Mouse (Mus musculus) layer of hippocampus, adult 6 months (tissue): ENCODE data around the gene Gm14406. TPM values are rescaled to one million over a fixed set of nuclear protein-coding genes. Genes with fewer than 3 reads are reported as not detected.

Experiments
- long read RNA-seq, 2 experiments: library from polyadenylated mRNA; unstranded; transcript quantifications; one replicate each; pipeline ENCODE4 v2.0.0; 2019 to 2020
- polyA plus RNA-seq: library from polyadenylated mRNA; unstranded; fragments of <200 nt; fragmentation: Nextera tagmentation; gene quantifications from 2 replicates; pipeline ENCODE4 v1.2.3, GENCODE M21; 2021

Gene Gm14406
- not detected in 2 replicates for polyA plus RNA-seq
- long read RNA-seq, experiment 1, partial matches to known transcripts, result 0 of 1 reads
- long read RNA-seq, experiment 1, other reads (novel, unspliced or antisense), result 0 of 1 reads
- long read RNA-seq, experiment 2, result 0 reads

DNA sequence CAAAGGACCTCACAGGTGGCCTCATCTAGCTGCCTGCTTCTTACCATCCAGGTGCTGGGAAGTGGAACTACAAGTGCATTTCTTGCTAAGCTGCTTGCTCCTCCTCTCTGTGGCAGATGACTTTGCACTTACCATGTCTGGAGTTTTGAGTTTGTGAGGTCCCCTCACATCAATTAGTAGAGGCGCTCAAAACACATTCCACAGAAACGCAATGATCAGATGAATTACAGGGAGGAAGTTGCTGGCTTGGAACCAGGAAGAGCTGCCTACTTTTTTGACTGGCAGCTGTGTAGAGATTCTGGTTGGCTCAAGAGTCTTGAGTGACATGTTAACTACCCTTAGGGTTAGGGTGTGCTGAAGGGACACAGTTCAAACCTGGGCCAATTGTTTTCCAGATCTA lies at the start of gene Gm14406:
Gene Gm14406 (minus strand): TSS at position 213 of the 400 bp plus-strand sequence.

Other genes with a start within 250 kb of the Gm14406 start
- gene Gm14418, start 179.9 kb downstream of the Gm14406 start, polyA plus RNA-seq, result 10.4 and 11.9 TPM in 2 replicates
- gene Zfp970, start 113.5 kb downstream of the Gm14406 start, polyA plus RNA-seq, result 5.6 and 8.9 TPM in 2 replicates
- 5.3 and 6.8 TPM in 2 replicates for gene Gm14403, start 80.0 kb downstream of the Gm14406 start, polyA plus RNA-seq
- 8.8 and 10.0 TPM in 2 replicates for gene Gm14322, start 181.1 kb upstream of the Gm14406 start, polyA plus RNA-seq